Mouse (Mus musculus): Measurements from ENCODE around the gene Cacng4. TPM values are rescaled to one million over a fixed set of nuclear protein-coding genes. Genes with fewer than 3 reads are reported as not detected.

Gene Cacng4
- polyA plus RNA-seq, 1 experiment from 2014 or later = 30.0 TPM

DNA sequence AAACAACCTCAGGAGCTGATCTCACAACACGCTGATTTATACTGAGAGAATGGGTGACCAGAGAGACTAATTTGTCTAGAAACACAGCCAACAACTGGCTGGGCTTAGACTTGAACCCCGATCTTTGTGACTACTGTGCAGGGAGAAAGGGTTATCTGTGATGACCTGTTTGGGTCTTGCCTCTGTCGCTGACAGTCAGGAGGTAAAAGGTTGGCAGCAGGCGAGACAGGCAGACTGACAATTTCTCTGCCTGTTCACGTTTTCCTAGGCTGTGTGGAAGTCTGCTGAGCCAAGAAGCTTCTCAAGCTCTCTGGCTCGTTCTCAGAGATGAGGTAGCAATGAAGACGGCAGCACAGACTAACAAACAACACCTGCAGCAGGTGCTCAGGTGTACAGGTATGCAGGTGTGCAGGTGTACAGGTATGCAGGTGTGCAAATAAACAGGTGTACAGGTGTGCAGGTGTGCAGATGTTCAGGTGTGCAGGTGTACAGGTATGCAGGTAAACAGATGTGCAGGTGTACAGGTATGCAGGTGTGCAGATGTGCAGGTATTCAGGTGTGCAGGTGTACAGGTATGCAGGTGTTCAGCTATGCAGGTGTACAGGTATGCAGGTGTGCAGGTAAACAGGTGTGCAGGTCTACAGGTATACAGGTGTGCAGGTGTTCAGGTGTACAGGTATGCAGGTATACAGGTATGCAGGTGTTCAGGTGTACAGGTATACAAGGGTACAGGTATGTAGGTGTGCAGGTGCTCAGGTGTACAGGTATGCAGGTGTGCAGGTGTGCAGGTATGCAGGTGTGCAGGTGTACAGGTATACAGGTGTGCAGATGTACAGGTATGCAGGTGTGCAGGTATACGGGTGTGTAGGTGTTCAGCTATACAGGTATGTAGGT is 10.2 kb downstream of the Cacng4 start:
- Histone ChIP-seq H3K9ac (ENCODE audit: low read length) (no peak overlapping the region), H3K4me2 (ENCODE audit: low read depth) (no peak overlapping the region), H3K27ac (ENCODE audit: low read depth, low read length) (no peak overlapping the region), H3K9me3 (ENCODE audit: control insufficient read depth, low read length) (no peaks in the 10 kb centered on the region), H3K4me1 (ENCODE audit: control insufficient read depth, insufficient read depth, low read length) (no peaks in the 10 kb centered on the region), H3K36me3 (ENCODE audit: control insufficient read depth, insufficient read depth, low read length) (no peaks in the 10 kb centered on the region; the same call in 1 of the 2 replicates), H3K27me3 (ENCODE audit: control insufficient read depth, insufficient read depth, low read length) (no peaks in the 10 kb centered on the region), H3K4me3 (ENCODE audit: low read depth, low read length) (no peak overlapping the region)
- peak; percentile 63 for DNase-seq (ENCODE audit: low spot score)
- no peak for ATAC-seq (ENCODE audit: insufficient read depth, low FRiP score, low TSS enrichment)
- 86% methylated on average over 7 of the region's 8 CpGs for WGBS

DNA sequence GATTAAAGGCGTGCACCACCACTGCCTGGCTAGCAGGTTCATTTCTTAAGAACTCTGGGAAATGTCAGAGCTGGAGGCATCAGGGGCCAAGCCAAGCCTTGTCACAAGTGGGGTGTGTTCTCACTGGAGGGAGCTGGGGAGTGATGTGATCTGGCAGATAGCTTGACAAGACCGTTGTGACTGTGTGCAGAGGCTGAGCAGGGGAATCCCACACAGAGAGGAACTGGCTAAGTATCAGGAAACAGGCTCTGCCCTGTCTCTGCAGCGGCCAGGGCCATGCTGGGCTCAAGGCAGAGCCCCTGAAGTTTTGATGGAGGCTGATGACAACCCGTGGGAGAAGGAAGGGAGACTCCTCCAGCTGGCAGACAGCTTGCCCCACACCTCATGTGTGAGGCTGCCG is 11.8 kb downstream of the Cacng4 start:
- Histone ChIP-seq H3K9ac (ENCODE audit: low read length) (no peak overlapping the region), H3K4me1 (ENCODE audit: control insufficient read depth, insufficient read depth, low read length) (peaks cover 2% of the 10 kb centered on the region; the same call in 1 of the 2 replicates), H3K27me3 (ENCODE audit: control insufficient read depth, insufficient read depth, low read length) (no peaks in the 10 kb centered on the region), H3K9me3 (ENCODE audit: control insufficient read depth, low read length) (no peaks in the 10 kb centered on the region), H3K36me3 (ENCODE audit: control insufficient read depth, insufficient read depth, low read length) (no peaks in the 10 kb centered on the region; the same call in 1 of the 2 replicates), H3K4me3 (ENCODE audit: low read depth, low read length) (no peak overlapping the region), H3K27ac (ENCODE audit: low read depth, low read length) (no peak overlapping the region), H3K4me2 (ENCODE audit: low read depth) (no peak overlapping the region)
- ATAC-seq (ENCODE audit: insufficient read depth, low FRiP score, low TSS enrichment) (no peak), DNase-seq (ENCODE audit: low spot score) (no peak)
- 77% methylated on average over 5 of the region's 5 CpGs for whole genome bisulfite sequencing

DNA sequence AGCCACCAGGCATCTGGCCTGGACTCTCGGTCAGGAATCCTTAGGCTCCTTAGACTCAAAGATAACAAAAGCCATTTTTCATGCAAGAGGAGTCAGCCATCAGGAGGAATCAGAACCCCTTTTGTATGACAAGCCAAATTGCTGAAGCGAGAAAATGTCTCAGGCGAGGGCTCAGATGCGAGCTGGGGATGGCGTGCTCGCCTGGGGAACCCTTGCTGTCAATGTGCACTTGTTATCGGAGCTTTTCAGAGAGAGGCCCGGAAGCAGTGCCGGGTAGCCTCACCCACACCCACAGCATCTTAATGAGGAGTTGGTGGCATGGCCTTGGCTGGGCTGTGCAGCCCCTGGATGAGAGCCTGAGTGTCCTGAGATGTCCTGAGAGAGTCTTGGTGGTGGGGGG is 15.5 kb downstream of the Cacng4 start:
- Histone ChIP-seq H3K4me1 (ENCODE audit: control insufficient read depth, insufficient read depth, low read length) (peaks cover 10% of the 10 kb centered on the region), H3K4me2 (ENCODE audit: low read depth) (no peak overlapping the region), H3K4me3 (ENCODE audit: low read depth, low read length) (no peak overlapping the region), H3K36me3 (ENCODE audit: control insufficient read depth, insufficient read depth, low read length) (no peaks in the 10 kb centered on the region), H3K9ac (ENCODE audit: low read length) (no peak overlapping the region), H3K9me3 (ENCODE audit: control insufficient read depth, low read length) (no peaks in the 10 kb centered on the region), H3K27me3 (ENCODE audit: control insufficient read depth, insufficient read depth, low read length) (no peaks in the 10 kb centered on the region), H3K27ac (ENCODE audit: low read depth, low read length) (no peak overlapping the region)
- ATAC-seq (ENCODE audit: insufficient read depth, low FRiP score, low TSS enrichment) (no peak), DNase-seq (ENCODE audit: low spot score) (peak; percentile 30)
- WGBS = 53% methylated on average over 9 of the region's 9 CpGs

DNA sequence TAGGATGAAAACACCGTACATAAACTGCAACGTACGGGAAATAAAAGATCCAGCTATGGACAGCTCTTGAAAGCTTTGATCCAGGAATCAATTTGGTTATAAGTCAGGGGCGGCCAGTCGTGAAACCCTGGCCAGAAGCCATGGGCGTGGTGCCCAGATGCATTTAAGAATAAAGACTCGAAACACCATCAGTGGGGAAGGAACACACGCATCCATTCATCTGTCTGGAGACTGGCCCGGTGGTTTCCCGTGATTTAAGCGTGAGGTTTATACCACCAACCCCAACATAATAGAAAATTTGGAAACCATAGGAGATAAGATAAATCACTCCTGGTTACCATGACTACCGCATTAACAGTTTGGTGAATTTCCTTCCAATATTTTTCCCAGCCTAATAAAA is 16.9 kb downstream of the Cacng4 start:
- Histone ChIP-seq H3K4me2 (ENCODE audit: low read depth) (no peak overlapping the region), H3K9me3 (ENCODE audit: control insufficient read depth, low read length) (no peaks in the 10 kb centered on the region), H3K27ac (ENCODE audit: low read depth, low read length) (no peak overlapping the region), H3K9ac (ENCODE audit: low read length) (no peak overlapping the region), H3K27me3 (ENCODE audit: control insufficient read depth, insufficient read depth, low read length) (no peaks in the 10 kb centered on the region), H3K4me3 (ENCODE audit: low read depth, low read length) (no peak overlapping the region), H3K4me1 (ENCODE audit: control insufficient read depth, insufficient read depth, low read length) (peaks cover 10% of the 10 kb centered on the region), H3K36me3 (ENCODE audit: control insufficient read depth, insufficient read depth, low read length) (no peaks in the 10 kb centered on the region)
- WGBS = 50% methylated on average over 12 of the region's 12 CpGs
- DNase-seq (ENCODE audit: low spot score) (no peak), ATAC-seq (ENCODE audit: insufficient read depth, low FRiP score, low TSS enrichment) (peak; percentile 42; the same call in 1 of the 2 replicates)

DNA sequence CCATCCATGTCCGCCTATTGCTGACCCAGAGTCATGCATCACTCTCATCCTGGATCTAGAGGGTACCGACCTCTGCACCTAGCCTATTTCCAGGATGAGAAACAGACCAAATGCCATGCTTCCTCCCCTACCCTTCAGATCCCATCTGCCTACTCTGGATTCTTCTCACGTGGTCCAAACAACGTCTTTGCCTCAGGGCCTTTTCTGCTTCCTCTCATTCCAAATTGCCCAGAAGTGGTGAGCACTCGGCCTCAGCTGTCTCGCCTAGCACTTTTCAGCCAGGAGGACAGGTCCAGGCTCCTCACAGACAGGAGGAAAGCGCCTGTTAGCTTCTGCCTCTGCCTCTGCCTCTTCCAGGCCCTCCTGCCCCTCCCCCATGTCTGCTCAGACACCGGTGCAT is 21.0 kb downstream of the Cacng4 start:
- Histone ChIP-seq H3K36me3 (ENCODE audit: control insufficient read depth, insufficient read depth, low read length) (no peaks in the 10 kb centered on the region), H3K27ac (ENCODE audit: low read depth, low read length) (no peak overlapping the region), H3K9ac (ENCODE audit: low read length) (no peak overlapping the region), H3K4me3 (ENCODE audit: low read depth, low read length) (no peak overlapping the region), H3K27me3 (ENCODE audit: control insufficient read depth, insufficient read depth, low read length) (no peaks in the 10 kb centered on the region), H3K9me3 (ENCODE audit: control insufficient read depth, low read length) (no peaks in the 10 kb centered on the region), H3K4me1 (ENCODE audit: control insufficient read depth, insufficient read depth, low read length) (peaks cover 13% of the 10 kb centered on the region), H3K4me2 (ENCODE audit: low read depth) (no peak overlapping the region)
- DNase-seq (ENCODE audit: low spot score) (no peak), ATAC-seq (ENCODE audit: insufficient read depth, low FRiP score, low TSS enrichment) (no peak)
- 49% methylated on average over 8 of the region's 8 CpGs for WGBS

DNA sequence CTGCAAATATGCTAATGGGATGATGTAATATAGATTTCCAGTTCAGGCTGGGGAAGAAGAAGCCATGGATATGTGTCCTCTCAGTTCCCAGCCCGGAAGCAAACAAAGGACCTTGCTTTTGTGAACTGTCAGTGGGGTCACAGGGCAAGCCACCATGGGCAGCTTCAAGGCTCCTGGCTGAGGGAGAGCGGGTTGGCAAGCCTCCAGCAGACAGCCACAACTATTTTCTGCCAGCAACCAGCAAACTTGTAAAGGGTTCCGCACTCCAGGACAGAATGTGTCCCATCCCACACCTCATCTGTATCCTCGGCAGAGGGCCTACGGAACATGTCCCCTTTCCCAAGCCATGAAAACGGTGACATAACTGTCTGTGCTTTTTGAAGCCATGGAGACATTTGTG is 22.4 kb downstream of the Cacng4 start:
- no peaks in the 10 kb centered on the region for H3K36me3 ChIP-seq (ENCODE audit: control insufficient read depth, insufficient read depth, low read length)
- no peak overlapping the region for H3K4me3 ChIP-seq (ENCODE audit: low read depth, low read length)
- H3K4me1 ChIP-seq (ENCODE audit: control insufficient read depth, insufficient read depth, low read length) = peaks cover 10% of the 10 kb centered on the region; the same call in 1 of the 2 replicates
- no peak overlapping the region for H3K4me2 ChIP-seq (ENCODE audit: low read depth)
- H3K27ac ChIP-seq (ENCODE audit: low read depth, low read length) = no peak overlapping the region
- H3K27me3 ChIP-seq (ENCODE audit: control insufficient read depth, insufficient read depth, low read length) = no peaks in the 10 kb centered on the region
- no peaks in the 10 kb centered on the region for H3K9me3 ChIP-seq (ENCODE audit: control insufficient read depth, low read length)
- DNase-seq (ENCODE audit: low spot score) (no peak), ATAC-seq (ENCODE audit: insufficient read depth, low FRiP score, low TSS enrichment) (no peak)
- H3K9ac ChIP-seq (ENCODE audit: low read length) = no peak overlapping the region
- WGBS = 79% methylated on average over 6 of the region's 6 CpGs

DNA sequence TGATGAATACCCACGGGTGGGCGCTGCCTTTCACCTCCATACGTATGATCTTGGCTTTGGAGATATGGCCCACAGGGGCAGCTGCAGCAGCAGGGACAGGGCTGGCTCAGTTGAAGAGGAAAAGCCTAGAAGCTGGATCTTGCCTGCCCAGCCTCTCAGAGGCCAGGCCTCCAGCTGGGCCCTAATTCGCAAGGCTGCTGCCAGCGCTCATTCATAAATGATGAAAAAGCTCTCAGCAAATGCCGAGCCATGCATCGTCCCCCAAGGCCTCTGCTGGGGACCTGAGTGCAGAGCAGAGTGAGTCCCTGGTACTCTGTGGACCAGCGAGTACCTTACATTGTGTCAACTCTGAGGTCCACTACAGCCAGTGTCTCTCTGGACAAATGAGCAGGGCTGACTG is 26.0 kb downstream of the Cacng4 start:
- Histone ChIP-seq H3K36me3 (ENCODE audit: control insufficient read depth, insufficient read depth, low read length) (no peaks in the 10 kb centered on the region), H3K27ac (ENCODE audit: low read depth, low read length) (no peak overlapping the region), H3K9ac (ENCODE audit: low read length) (no peak overlapping the region), H3K4me2 (ENCODE audit: low read depth) (no peak overlapping the region), H3K27me3 (ENCODE audit: control insufficient read depth, insufficient read depth, low read length) (no peaks in the 10 kb centered on the region), H3K4me1 (ENCODE audit: control insufficient read depth, insufficient read depth, low read length) (peaks cover 8% of the 10 kb centered on the region), H3K9me3 (ENCODE audit: control insufficient read depth, low read length) (no peaks in the 10 kb centered on the region), H3K4me3 (ENCODE audit: low read depth, low read length) (no peak overlapping the region)
- ATAC-seq (ENCODE audit: insufficient read depth, low FRiP score, low TSS enrichment) = no peak
- 68% methylated on average over 8 of the region's 8 CpGs for WGBS
- no peak for DNase-seq (ENCODE audit: low spot score)

DNA sequence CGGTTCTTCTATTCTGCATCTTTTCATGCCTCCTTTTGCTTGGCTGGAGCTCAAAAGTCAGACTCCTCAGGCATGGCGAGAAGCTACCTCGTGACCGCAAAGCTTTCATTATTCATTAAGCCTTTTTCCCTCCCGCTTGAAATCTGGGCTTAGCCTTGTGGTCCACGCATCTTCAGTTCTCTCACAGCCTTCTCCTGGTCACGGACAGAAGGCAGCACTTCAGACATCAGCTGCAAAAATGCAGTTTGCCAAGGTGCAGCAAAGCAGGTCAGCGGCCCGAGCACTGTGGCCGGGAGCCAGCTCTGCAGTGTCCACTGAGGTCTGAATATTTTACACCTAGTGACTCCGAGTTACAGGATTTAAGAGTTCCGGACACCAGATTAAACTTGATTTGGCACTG is 27.4 kb downstream of the Cacng4 start:
- no peaks in the 10 kb centered on the region for H3K9me3 ChIP-seq (ENCODE audit: control insufficient read depth, low read length)
- H3K4me1 ChIP-seq (ENCODE audit: control insufficient read depth, insufficient read depth, low read length) = peaks cover 17% of the 10 kb centered on the region
- no peak overlapping the region for H3K4me2 ChIP-seq (ENCODE audit: low read depth)
- 81% methylated on average over 12 of the region's 12 CpGs for WGBS
- no peaks in the 10 kb centered on the region for H3K36me3 ChIP-seq (ENCODE audit: control insufficient read depth, insufficient read depth, low read length)
- no peak for DNase-seq (ENCODE audit: low spot score)
- H3K27ac ChIP-seq (ENCODE audit: low read depth, low read length) = no peak overlapping the region
- no peak overlapping the region for H3K9ac ChIP-seq (ENCODE audit: low read length)
- H3K4me3 ChIP-seq (ENCODE audit: low read depth, low read length) = no peak overlapping the region
- no peak for ATAC-seq (ENCODE audit: insufficient read depth, low FRiP score, low TSS enrichment)
- no peaks in the 10 kb centered on the region for H3K27me3 ChIP-seq (ENCODE audit: control insufficient read depth, insufficient read depth, low read length)
